10 mouse cellular contexts compared by ENCODE assay signal in genomic region chr5:88575506-88576338, GRCm38 (mm10). TPM values are rescaled to one million over a fixed set of nuclear protein-coding genes. Genes with fewer than 3 reads are reported as not detected.
DNase-seq lines count a peak whose midpoint lies in the region; ATAC-seq and TF ChIP-seq lines count a peak whose summit lies in the region.
"Had no signal": no experiment of that assay in that cellular context is flagged by ENCODE, and none has a peak within 500 bp of the region (broad histone marks: within the 10 kb centered on the region; RNA-seq: fewer than 3 reads in every experiment).

No protein-coding gene starts in this region.

- H3K9me3 ChIP-seq in forebrain, embryonic 15.5 days = no peaks in the 10 kb centered on the region
- no peaks in the 10 kb centered on the region for H3K9me3 ChIP-seq in stomach, embryonic 14.5 days (ENCODE audit: control insufficient read depth, low read depth, low read length)
- no peaks in the 10 kb centered on the region for H3K9me3 ChIP-seq in liver, postnatal 0 days (ENCODE audit: low read length)
- H3K9me3 ChIP-seq in midbrain, embryonic 13.5 days = no peaks in the 10 kb centered on the region

- no peak for TF ChIP-seq EP300 in liver, postnatal 0 days (IDR thresholded peaks at IDR 0.05; ENCODE audit: low read depth)

- no peak for TF ChIP-seq CTCF in liver, postnatal 0 days (IDR thresholded peaks at IDR 0.05; ENCODE audit: low read depth)

- no peaks in the 10 kb centered on the region for H3K36me3 ChIP-seq in forebrain, embryonic 15.5 days
- no peaks in the 10 kb centered on the region for H3K36me3 ChIP-seq in stomach, embryonic 14.5 days (ENCODE audit: control insufficient read depth, insufficient read depth, low read length)
- no peaks in the 10 kb centered on the region for H3K36me3 ChIP-seq in liver, postnatal 0 days (replicated peaks; ENCODE audit: insufficient read depth, low read length)
- peaks cover 1% of the 10 kb centered on the region for H3K36me3 ChIP-seq in midbrain, embryonic 13.5 days

- ATAC-seq in forebrain, embryonic 15.5 days (replicated peaks) = peak; percentile 38
- ATAC-seq in stomach, embryonic 14.5 days (ENCODE audit: insufficient number of reproducible peaks, insufficient read depth, low FRiP score, low read depth) = peak; percentile 75
- ATAC-seq in liver, postnatal 0 days = no peak
- no peak for ATAC-seq in midbrain, embryonic 13.5 days

- peak; percentile 33 for DNase-seq in right cerebral cortex, postnatal 4 days
- no peak for DNase-seq in right cerebral cortex, adult 18-20 months
- peak; percentile 59 for DNase-seq in kidney, postnatal 10 days
- no peak for DNase-seq in liver, postnatal 0 days
- DNase-seq: cerebellum, adult 9-10 months; liver had no signal

- WGBS in forebrain, embryonic 15.5 days = 75% methylated on average over 3 of the region's 3 CpGs
- 58% methylated on average over 3 of the region's 3 CpGs for WGBS in stomach, embryonic 14.5 days
- whole genome bisulfite sequencing in liver, postnatal 0 days (ENCODE audit: insufficient replicate concordance) = 64% methylated on average over 3 of the region's 3 CpGs
- WGBS in midbrain, embryonic 13.5 days = 74% methylated on average over 3 of the region's 3 CpGs

- H3K9ac ChIP-seq in forebrain, embryonic 15.5 days (replicated peaks) = no peak overlapping the region
- no peak overlapping the region for H3K9ac ChIP-seq in stomach, embryonic 14.5 days (replicated peaks; ENCODE audit: low read depth, low read length)
- H3K9ac ChIP-seq in liver, postnatal 0 days (replicated peaks) = no peak overlapping the region
- no peak overlapping the region for H3K9ac ChIP-seq in midbrain, embryonic 13.5 days (replicated peaks)

- H3K4me1 ChIP-seq in forebrain, embryonic 15.5 days = peaks cover 7% of the 10 kb centered on the region
- H3K4me1 ChIP-seq in stomach, embryonic 14.5 days (ENCODE audit: control insufficient read depth, insufficient read depth, low read length) = no peaks in the 10 kb centered on the region
- H3K4me1 ChIP-seq in liver, postnatal 0 days (ENCODE audit: insufficient read depth) = no peaks in the 10 kb centered on the region
- no peaks in the 10 kb centered on the region for H3K4me1 ChIP-seq in midbrain, embryonic 13.5 days (replicated peaks)

- no peaks in the 10 kb centered on the region for H3K27me3 ChIP-seq in forebrain, embryonic 15.5 days
- H3K27me3 ChIP-seq in stomach, embryonic 14.5 days (ENCODE audit: control insufficient read depth, insufficient read depth, low read length) = no peaks in the 10 kb centered on the region
- no peaks in the 10 kb centered on the region for H3K27me3 ChIP-seq in liver, postnatal 0 days (ENCODE audit: insufficient read depth, low read length)
- no peaks in the 10 kb centered on the region for H3K27me3 ChIP-seq in midbrain, embryonic 13.5 days

- no peak overlapping the region for H3K27ac ChIP-seq in forebrain, embryonic 15.5 days (replicated peaks)
- H3K27ac ChIP-seq in stomach, embryonic 14.5 days (ENCODE audit: low read length) = 0 out of 2 replicates have a peak overlapping the region, but pooled peaks have one; percentile 52
- H3K27ac ChIP-seq in liver, postnatal 0 days (ENCODE audit: low read depth) = no peak overlapping the region
- no peak overlapping the region for H3K27ac ChIP-seq in midbrain, embryonic 13.5 days

- no peak overlapping the region for H3K4me2 ChIP-seq in forebrain, embryonic 15.5 days (replicated peaks)
- no peak overlapping the region for H3K4me2 ChIP-seq in stomach, embryonic 14.5 days (replicated peaks; ENCODE audit: low read depth, low read length)
- H3K4me2 ChIP-seq in liver, postnatal 0 days (ENCODE audit: low read depth, low read length) = no peak overlapping the region
- no peak overlapping the region for H3K4me2 ChIP-seq in midbrain, embryonic 13.5 days (replicated peaks)
- H3K4me2 ChIP-seq: heart, embryonic 11.5 days had no signal

- H3K4me3 ChIP-seq in forebrain, embryonic 15.5 days = no peak overlapping the region
- H3K4me3 ChIP-seq in stomach, embryonic 14.5 days (ENCODE audit: low read depth, low read length) = no peak overlapping the region
- H3K4me3 ChIP-seq in liver, postnatal 0 days (ENCODE audit: low read depth, low read length) = no peak overlapping the region
- no peak overlapping the region for H3K4me3 ChIP-seq in midbrain, embryonic 13.5 days (replicated peaks)

RNA-seq across cellular contexts. Expression of gene Rufy3, which starts 10.9 kb away (rescaled TPM):
- 241 and 262 TPM in 2 replicates for polyA plus RNA-seq in forebrain, embryonic 15.5 days (2015; fragmentation: Nextera tagmentation; extraction: Ambion mirVana)
- 24.7 and 25.1 TPM in 2 replicates for polyA plus RNA-seq in stomach, embryonic 14.5 days (2014; fragmentation: Nextera tagmentation; extraction: Ambion mirVana)
- 6.8 and 7.0 TPM in 2 replicates for polyA plus RNA-seq in liver, postnatal 0 days (2015; fragmentation: Nextera tagmentation; extraction: Ambion mirVana)
- 304 and 317 TPM in 2 replicates for polyA plus RNA-seq in midbrain, embryonic 13.5 days (2015; fragmentation: Nextera tagmentation; extraction: Ambion mirVana)

RNA-seq across cellular contexts. Expression of gene Utp3, which starts 21.5 kb away (rescaled TPM):
- 49.8 and 50.0 TPM in 2 replicates for polyA plus RNA-seq in forebrain, embryonic 15.5 days (2015; fragmentation: Nextera tagmentation; extraction: Ambion mirVana)
- 61.9 and 62.1 TPM in 2 replicates for polyA plus RNA-seq in stomach, embryonic 14.5 days (2014; fragmentation: Nextera tagmentation; extraction: Ambion mirVana)
- polyA plus RNA-seq in liver, postnatal 0 days (2015; fragmentation: Nextera tagmentation; extraction: Ambion mirVana) = 27.2 and 27.6 TPM in 2 replicates
- 56.0 and 59.3 TPM in 2 replicates for polyA plus RNA-seq in midbrain, embryonic 13.5 days (2015; fragmentation: Nextera tagmentation; extraction: Ambion mirVana)

RNA-seq across cellular contexts. Expression of gene Jchain, which starts 48.0 kb away (rescaled TPM):
- polyA plus RNA-seq in forebrain, embryonic 15.5 days (2015; fragmentation: Nextera tagmentation; extraction: Ambion mirVana) = 0.22 and 0.32 TPM in 2 replicates
- not detected in 2 replicates for polyA plus RNA-seq in stomach, embryonic 14.5 days (2014; fragmentation: Nextera tagmentation; extraction: Ambion mirVana)
- 0.09 TPM in 2 replicates for polyA plus RNA-seq in liver, postnatal 0 days (2015; fragmentation: Nextera tagmentation; extraction: Ambion mirVana)
- polyA plus RNA-seq in midbrain, embryonic 13.5 days (2015; fragmentation: Nextera tagmentation; extraction: Ambion mirVana) = 0.19 and 0.24 TPM in 2 replicates
- polyA plus RNA-seq: heart, embryonic 11.5 days had no signal

Comparison
In these comparisons a context has a peak if more than half of its experiments do, and no peak if none do; other contexts are left out.
1. DNase-seq: peak in right cerebral cortex, postnatal 4 days (single experiment) and kidney, postnatal 10 days (single experiment); none in right cerebral cortex, adult 18-20 months (single experiment) and liver, postnatal 0 days (single experiment).
2. ATAC-seq: peak in forebrain, embryonic 15.5 days (single experiment) and stomach, embryonic 14.5 days (single experiment); none in liver, postnatal 0 days (single experiment) and midbrain, embryonic 13.5 days (single experiment).